Comparison of ENCODE assay signal across 8 mouse cellular contexts in genomic region chr10:11491956-11492355, GRCm38 (mm10).
DNase-seq lines count a peak whose midpoint lies in the region.

No protein-coding gene starts in this region.

- peak; percentile 55 to 71 for DNase-seq in B cell, adult 2 months
- DNase-seq in MN1 (ENCODE audit: low spot score), result peak; percentile 51
- DNase-seq in cerebellum, postnatal 14 days, result peak; percentile 68 to 83
- peak; percentile 4 for DNase-seq in gonadal fat pad, adult 2 months (ENCODE audit: low read depth)
- DNase-seq in kidney, postnatal 10 days, result peak; percentile 81
- peak; percentile 18 for DNase-seq in lung, postnatal 25 days (ENCODE audit: low spot score)
- DNase-seq in retina, postnatal 7 days (ENCODE audit: low read depth, low spot score), result peak; percentile 35
- peak; percentile 85 for DNase-seq in urinary bladder, postnatal 25 days (ENCODE audit: low spot score)

Comparison
In these comparisons a context has a peak if more than half of its experiments do, and no peak if none do; other contexts are left out.
1. Peak in every context shown above with its lines: DNase-seq.
2. DNase-seq: peak in every context shown above with its lines; median percentile 85 in urinary bladder, postnatal 25 days; 81 in kidney, postnatal 10 days; 76 in cerebellum, postnatal 14 days; 63 in B cell, adult 2 months; 51 in MN1; 35 in retina, postnatal 7 days; 18 in lung, postnatal 25 days; 4 in gonadal fat pad, adult 2 months.